Mouse (Mus musculus) neural tube, embryonic 14.5 days (tissue): ENCODE measurements around the gene Gdap1l1. TPM values are rescaled to one million over a fixed set of nuclear protein-coding genes. Genes with fewer than 3 reads are reported as not detected.
"Not testable (repeated sequence)": the region's sequence is repeated elsewhere in the genome, so short reads cannot be mapped to it uniquely, and the experiment has no call there.

Source experiments
- ATAC-seq: fragments of 200-750 bp; cut with Nextera tagmentation; 2 replicates; pipeline ENCODE4 v1.8.0; 2017; ENCODE audit warnings: low read depth, mild to moderate bottlenecking, moderate TSS enrichment, moderate library complexity
- H3K27ac ChIP-seq: fragments of 300-500 bp; sonication (generic); 2 replicates; pipeline ENCODE4 v1.5.1; 2014; ENCODE audit warnings: low read depth, mild to moderate bottlenecking, control low read depth, low read length, moderate library complexity, mixed read lengths
- H3K27me3 ChIP-seq: fragments of 300-500 bp; sonication (generic); 2 replicates; pipeline ENCODE4 v1.6.1; 2014; ENCODE audit warnings: low read length; ENCODE audit not compliant: control insufficient read depth, insufficient read depth
- H3K36me3 ChIP-seq: fragments of 300-500 bp; sonication (generic); 2 replicates; pipeline ENCODE4 v1.6.1; 2014; ENCODE audit warnings: low read length, mixed read lengths; ENCODE audit not compliant: control insufficient read depth, insufficient read depth
- H3K4me1 ChIP-seq: fragments of 300-500 bp; sonication (generic); 2 replicates; pipeline ENCODE4 v1.6.1; 2014; ENCODE audit warnings: low read length; ENCODE audit not compliant: control insufficient read depth, insufficient read depth
- H3K4me2 ChIP-seq: fragments of 300-500 bp; sonication (generic); 2 replicates; pipeline ENCODE4 v1.6.1; 2014; ENCODE audit warnings: mild to moderate bottlenecking, low read depth, low read length, control low read depth
- H3K4me3 ChIP-seq: fragments of 300-500 bp; sonication (generic); 2 replicates; pipeline ENCODE4 v1.5.1; 2014; ENCODE audit warnings: low read depth, low read length, control low read depth, mixed read lengths
- H3K9ac ChIP-seq: fragments of 300-500 bp; sonication (generic); replicated peaks from 2 replicates; pipeline ENCODE4 v1.6.1; 2014; ENCODE audit warnings: low read depth, mild to moderate bottlenecking, control low read depth, low read length, mixed read lengths
- H3K9me3 ChIP-seq: fragments of 300-500 bp; sonication (generic); 2 replicates; pipeline ENCODE4 v1.6.1; 2016; ENCODE audit warnings: low read length; ENCODE audit not compliant: control insufficient read depth
- WGBS: fragments of 180-500 bp; shearing (Covaris S2); extraction: QIAGEN DNeasy Blood & Tissue Kit; methylation state at CpG from one replicate; pipeline ENCODE4 v1.1.7; 2014; 5-methylcytosine and 5-hydroxymethylcytosine counted together
- polyA plus RNA-seq: library from polyadenylated mRNA; unstranded; fragments of >200 nt; fragmentation: Nextera tagmentation; extraction: Ambion mirVana; gene quantifications from 2 replicates; pipeline ENCODE4 v1.2.1, GENCODE M21; 2014

Gdap1l1 gene
- polyA plus RNA-seq, 1 experiment from 2014 or later = 115 TPM

- Histone ChIP-seq H3K36me3 (peaks cover 24% of the 10 kb centered on the region), H3K9me3 (no peaks in the 10 kb centered on the region), H3K4me2 (no peak overlapping the region), H3K4me3 (no peak overlapping the region), H3K4me1 (no peaks in the 10 kb centered on the region), H3K27ac (no peak overlapping the region), H3K9ac (no peak overlapping the region), H3K27me3 (no peaks in the 10 kb centered on the region)
- ATAC-seq = no peak
- 89% methylated on average over 8 of the region's 8 CpGs for WGBS
Observed at GRCm38 (mm10) chr2:163404037-163404815, 34.0 kb upstream of the Gdap1l1 start.

GRCm38 (mm10) chr2:163410211-163410610 is 28.1 kb upstream of the Gdap1l1 start:
- H3K27me3 ChIP-seq = no peaks in the 10 kb centered on the region
- no peaks in the 10 kb centered on the region for H3K9me3 ChIP-seq
- H3K36me3 ChIP-seq = peaks cover 29% of the 10 kb centered on the region
- no peak overlapping the region for H3K4me2 ChIP-seq
- no peak for ATAC-seq
- H3K9ac ChIP-seq = no peak overlapping the region
- H3K4me1 ChIP-seq = no peaks in the 10 kb centered on the region
- no peak overlapping the region for H3K27ac ChIP-seq
- WGBS = 97% methylated on average over 3 of the region's 3 CpGs
- no peak overlapping the region for H3K4me3 ChIP-seq

- not testable (repeated sequence) for H3K4me2 ChIP-seq, H3K4me1 ChIP-seq, H3K9me3 ChIP-seq, H3K4me3 ChIP-seq, H3K9ac ChIP-seq, H3K27ac ChIP-seq, ATAC-seq, H3K27me3 ChIP-seq
- whole genome bisulfite sequencing = 95% methylated on average over 3 of the region's 3 CpGs
- H3K36me3 ChIP-seq = peaks cover 25% of the 10 kb centered on the region; the same call in 1 of the 2 replicates
Observed at GRCm38 (mm10) chr2:163411344-163411743, 26.9 kb upstream of the Gdap1l1 start.

- H3K36me3 ChIP-seq = peaks cover 24% of the 10 kb centered on the region; the same call in 1 of the 2 replicates
- ATAC-seq = no peak
- H3K4me2 ChIP-seq = no peak overlapping the region
- no peak overlapping the region for H3K9ac ChIP-seq
- 77% methylated on average over 4 of the region's 4 CpGs for WGBS
- H3K27ac ChIP-seq = no peak overlapping the region
- no peaks in the 10 kb centered on the region for H3K27me3 ChIP-seq
- H3K9me3 ChIP-seq = no peaks in the 10 kb centered on the region
- no peaks in the 10 kb centered on the region for H3K4me1 ChIP-seq
- no peak overlapping the region for H3K4me3 ChIP-seq
Observed at GRCm38 (mm10) chr2:163411840-163412239, 26.4 kb upstream of the Gdap1l1 start.

- Histone ChIP-seq H3K36me3 (peaks cover 19% of the 10 kb centered on the region; the same call in 1 of the 2 replicates), H3K4me1 (no peaks in the 10 kb centered on the region; the same call in 1 of the 2 replicates), H3K4me2 (no peak overlapping the region), H3K9ac (no peak overlapping the region), H3K27me3 (no peaks in the 10 kb centered on the region), H3K4me3 (no peak overlapping the region), H3K9me3 (no peaks in the 10 kb centered on the region), H3K27ac (no peak overlapping the region)
- no peak for ATAC-seq
- WGBS = 100% methylated on average over 4 of the region's 4 CpGs
Observed at GRCm38 (mm10) chr2:163412419-163412818, 25.9 kb upstream of the Gdap1l1 start.

- Histone ChIP-seq H3K36me3 (peaks cover 18% of the 10 kb centered on the region; the same call in 1 of the 2 replicates), H3K9ac (no peak overlapping the region), H3K27me3 (no peaks in the 10 kb centered on the region), H3K27ac (no peak overlapping the region), H3K9me3 (no peaks in the 10 kb centered on the region), H3K4me2 (no peak overlapping the region), H3K4me3 (no peak overlapping the region), H3K4me1 (peaks cover 4% of the 10 kb centered on the region)
- no peak for ATAC-seq
- 95% methylated on average over 9 of the region's 9 CpGs for WGBS
Observed at GRCm38 (mm10) chr2:163412846-163413590, 25.3 kb upstream of the Gdap1l1 start.

GRCm38 (mm10) chr2:163417026-163417425 is 21.2 kb upstream of the Gdap1l1 start:
- Histone ChIP-seq H3K9me3 (no peaks in the 10 kb centered on the region), H3K36me3 (peaks cover 11% of the 10 kb centered on the region; the same call in 1 of the 2 replicates), H3K27me3 (no peaks in the 10 kb centered on the region), H3K27ac (no peak overlapping the region), H3K4me1 (peaks cover 21% of the 10 kb centered on the region), H3K4me3 (no peak overlapping the region), H3K9ac (no peak overlapping the region), H3K4me2 (no peak overlapping the region)
- ATAC-seq = no peak
- 90% methylated on average over 6 of the region's 6 CpGs for WGBS

GRCm38 (mm10) chr2:163417830-163418229 is 20.4 kb upstream of the Gdap1l1 start:
- H3K36me3 ChIP-seq = peaks cover 11% of the 10 kb centered on the region; the same call in 1 of the 2 replicates
- no peak for ATAC-seq
- no peak overlapping the region; the same call in 1 of the 2 replicates for H3K4me3 ChIP-seq
- H3K9ac ChIP-seq = no peak overlapping the region
- H3K4me1 ChIP-seq = peaks cover 21% of the 10 kb centered on the region
- H3K27ac ChIP-seq = no peak overlapping the region
- no peaks in the 10 kb centered on the region for H3K27me3 ChIP-seq
- no peaks in the 10 kb centered on the region for H3K9me3 ChIP-seq
- no peak overlapping the region; the same call in 1 of the 2 replicates for H3K4me2 ChIP-seq

- peaks cover 21% of the 10 kb centered on the region for H3K4me1 ChIP-seq
- WGBS = under 1% methylated on average over 50 of the region's 50 CpGs
- H3K9ac ChIP-seq = peak overlapping the region; percentile 72
- H3K9me3 ChIP-seq = no peaks in the 10 kb centered on the region
- no peaks in the 10 kb centered on the region for H3K27me3 ChIP-seq
- ATAC-seq = peak; percentile 68
- peak overlapping the region; percentile 49; the same call in 1 of the 2 replicates for H3K27ac ChIP-seq
- peak overlapping the region; percentile 78 for H3K4me2 ChIP-seq
- peak overlapping the region; percentile 62 for H3K4me3 ChIP-seq
- peaks cover 8% of the 10 kb centered on the region; the same call in 1 of the 2 replicates for H3K36me3 ChIP-seq
Observed at GRCm38 (mm10) chr2:163418841-163419345, 19.4 kb upstream of the Gdap1l1 start.
